Mouse (Mus musculus): ENCODE data around the gene Fgf13. TPM values are rescaled to one million over a fixed set of nuclear protein-coding genes. Genes with fewer than 3 reads are reported as not detected.

Gene Fgf13
- 18.1 and 22.4 TPM in 2 replicates for polyA plus RNA-seq (2014; fragmentation: Nextera tagmentation; extraction: Ambion mirVana)

DNA sequence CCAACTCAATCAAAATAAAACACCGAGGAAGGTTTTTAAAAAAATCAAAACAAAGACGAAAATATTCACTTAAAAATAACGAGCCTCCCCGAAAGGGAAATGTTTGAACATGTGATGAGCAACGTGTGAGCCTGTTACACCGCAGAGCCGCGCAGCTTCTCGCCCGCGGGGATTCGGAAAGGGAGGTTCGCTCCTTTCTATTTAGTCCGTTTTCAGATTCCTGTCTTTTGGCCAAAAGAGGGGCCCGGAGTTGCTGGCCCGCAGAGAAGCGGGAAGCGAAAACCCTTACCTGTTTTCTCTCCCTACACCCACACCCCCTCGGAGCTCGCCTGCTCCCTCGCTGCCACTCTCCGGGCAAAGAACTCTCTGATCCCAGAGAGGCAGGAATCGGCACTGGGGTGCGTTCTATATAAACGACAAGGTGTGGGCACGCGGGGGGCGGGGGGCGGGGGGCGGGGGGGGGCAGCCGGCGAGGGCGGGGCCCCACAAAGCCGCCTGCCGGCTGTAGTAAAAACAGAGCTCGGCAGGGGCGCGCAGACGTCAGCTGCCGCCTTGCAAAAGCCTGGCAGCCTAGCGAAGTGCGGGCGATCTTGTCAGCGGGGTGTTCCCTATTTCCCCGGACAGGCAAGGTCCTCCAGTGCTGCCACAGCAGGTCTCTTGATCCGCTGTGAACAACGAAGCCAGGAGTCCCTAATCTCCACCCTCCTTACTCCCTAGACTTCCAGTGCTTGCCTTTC is at the start of gene Fgf13:
Fgf13 (minus strand) TSS at position 377 of the 737 bp plus-strand sequence.
- Histone ChIP-seq H3K9ac (ENCODE audit: low read length) (peak within 1 kb of the TSS; percentile 63), H3K4me3 (ENCODE audit: low read depth, low read length) (peak within 1 kb of the TSS; percentile 45), H3K36me3 (ENCODE audit: control insufficient read depth, insufficient read depth, low read length) (no peaks in the 10 kb centered on the region), H3K27me3 (ENCODE audit: control insufficient read depth, insufficient read depth, low read length) (no peaks in the 10 kb centered on the region; the same call in 1 of the 2 replicates), H3K4me1 (replicated peaks; ENCODE audit: control insufficient read depth, insufficient read depth, low read length) (no peaks in the 10 kb centered on the region), H3K27ac (ENCODE audit: low read depth, low read length) (no peak within 1 kb of the TSS), H3K9me3 (ENCODE audit: control insufficient read depth, low read length) (no peaks in the 10 kb centered on the region), H3K4me2 (ENCODE audit: low read depth, low read length, severe bottlenecking) (peak within 1 kb of the TSS; percentile 61)
- 16% methylated on average over 33 of the region's 47 CpGs for WGBS
- DNase-seq (ENCODE audit: low spot score): peak; percentile 62
- peak; percentile 39; the same call in 1 of the 2 replicates for ATAC-seq (replicated peaks; ENCODE audit: low FRiP score)

- ATAC-seq (replicated peaks; ENCODE audit: low FRiP score): no peak
Measured at GRCm38 (mm10) chrX:59606535-59606934, 38.7 kb upstream of the Fgf13 start.

GRCm38 (mm10) chrX:59589050-59589449 is 21.2 kb upstream of the Fgf13 start:
- Histone ChIP-seq H3K9me3 (ENCODE audit: control insufficient read depth, low read length) (no peaks in the 10 kb centered on the region), H3K27ac (ENCODE audit: low read depth, low read length) (no peak overlapping the region), H3K36me3 (ENCODE audit: control insufficient read depth, insufficient read depth, low read length) (no peaks in the 10 kb centered on the region), H3K4me2 (ENCODE audit: low read depth, low read length, severe bottlenecking) (no peak overlapping the region), H3K9ac (ENCODE audit: low read length) (no peak overlapping the region), H3K4me3 (ENCODE audit: low read depth, low read length) (no peak overlapping the region), H3K27me3 (ENCODE audit: control insufficient read depth, insufficient read depth, low read length) (no peaks in the 10 kb centered on the region), H3K4me1 (replicated peaks; ENCODE audit: control insufficient read depth, insufficient read depth, low read length) (no peaks in the 10 kb centered on the region)
- no peak for DNase-seq (ENCODE audit: low spot score)
- 49% methylated on average over 5 of the region's 5 CpGs for WGBS
- no peak for ATAC-seq (replicated peaks; ENCODE audit: low FRiP score)

More at GRCm38 (mm10) chrX:59606535-59606934, 38.7 kb upstream of the Fgf13 start:
- Histone ChIP-seq H3K27ac (ENCODE audit: low read depth, low read length) (no peak overlapping the region), H3K9ac (ENCODE audit: low read length) (no peak overlapping the region), H3K9me3 (ENCODE audit: control insufficient read depth, low read length) (no peaks in the 10 kb centered on the region), H3K4me2 (ENCODE audit: low read depth, low read length, severe bottlenecking) (no peak overlapping the region), H3K4me1 (replicated peaks; ENCODE audit: control insufficient read depth, insufficient read depth, low read length) (no peaks in the 10 kb centered on the region), H3K4me3 (ENCODE audit: low read depth, low read length) (no peak overlapping the region), H3K27me3 (ENCODE audit: control insufficient read depth, insufficient read depth, low read length) (no peaks in the 10 kb centered on the region), H3K36me3 (ENCODE audit: control insufficient read depth, insufficient read depth, low read length) (no peaks in the 10 kb centered on the region)
- 66% methylated on average over 1 of the region's 1 CpGs for WGBS
- no peak for DNase-seq (ENCODE audit: low spot score)

- Histone ChIP-seq H3K4me1 (replicated peaks; ENCODE audit: control insufficient read depth, insufficient read depth, low read length) (no peaks in the 10 kb centered on the region), H3K9me3 (ENCODE audit: control insufficient read depth, low read length) (no peaks in the 10 kb centered on the region), H3K27ac (ENCODE audit: low read depth, low read length) (no peak overlapping the region), H3K27me3 (ENCODE audit: control insufficient read depth, insufficient read depth, low read length) (no peaks in the 10 kb centered on the region), H3K36me3 (ENCODE audit: control insufficient read depth, insufficient read depth, low read length) (no peaks in the 10 kb centered on the region), H3K4me2 (ENCODE audit: low read depth, low read length, severe bottlenecking) (no peak overlapping the region), H3K9ac (ENCODE audit: low read length) (no peak overlapping the region), H3K4me3 (ENCODE audit: low read depth, low read length) (no peak overlapping the region)
- 80% methylated on average over 11 of the region's 11 CpGs for WGBS
- DNase-seq (ENCODE audit: low spot score) (no peak), ATAC-seq (replicated peaks; ENCODE audit: low FRiP score) (no peak)
Measured at GRCm38 (mm10) chrX:59585508-59586186, 17.8 kb upstream of the Fgf13 start.

DNA sequence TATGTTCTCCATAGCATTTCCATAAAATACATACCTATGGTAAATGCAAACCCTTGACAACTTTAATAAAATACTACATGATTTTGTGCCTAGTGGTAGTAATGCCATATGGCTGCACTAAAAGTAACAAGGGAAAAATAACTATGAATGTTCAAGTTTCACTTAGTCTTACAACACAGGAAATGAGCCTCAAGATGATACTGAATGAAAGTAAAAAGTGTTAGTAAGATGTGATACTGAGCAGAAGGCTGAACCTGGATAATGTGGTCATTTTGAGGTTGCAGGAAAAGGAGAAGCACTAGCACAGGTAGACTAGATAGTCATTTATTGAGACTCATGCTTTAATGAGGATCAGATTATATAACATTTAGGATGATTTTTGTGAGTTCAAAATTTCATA is 16.2 kb upstream of the Fgf13 start:
- H3K4me2 ChIP-seq (ENCODE audit: low read depth, low read length, severe bottlenecking): no peak overlapping the region
- H3K9me3 ChIP-seq (ENCODE audit: control insufficient read depth, low read length): no peaks in the 10 kb centered on the region
- no peaks in the 10 kb centered on the region for H3K36me3 ChIP-seq (ENCODE audit: control insufficient read depth, insufficient read depth, low read length)
- no peak overlapping the region for H3K27ac ChIP-seq (ENCODE audit: low read depth, low read length)
- H3K27me3 ChIP-seq (ENCODE audit: control insufficient read depth, insufficient read depth, low read length): no peaks in the 10 kb centered on the region
- ATAC-seq (replicated peaks; ENCODE audit: low FRiP score): no peak
- H3K4me1 ChIP-seq (replicated peaks; ENCODE audit: control insufficient read depth, insufficient read depth, low read length): no peaks in the 10 kb centered on the region
- no peak for DNase-seq (ENCODE audit: low spot score)
- H3K9ac ChIP-seq (ENCODE audit: low read length): no peak overlapping the region
- H3K4me3 ChIP-seq (ENCODE audit: low read depth, low read length): no peak overlapping the region

DNA sequence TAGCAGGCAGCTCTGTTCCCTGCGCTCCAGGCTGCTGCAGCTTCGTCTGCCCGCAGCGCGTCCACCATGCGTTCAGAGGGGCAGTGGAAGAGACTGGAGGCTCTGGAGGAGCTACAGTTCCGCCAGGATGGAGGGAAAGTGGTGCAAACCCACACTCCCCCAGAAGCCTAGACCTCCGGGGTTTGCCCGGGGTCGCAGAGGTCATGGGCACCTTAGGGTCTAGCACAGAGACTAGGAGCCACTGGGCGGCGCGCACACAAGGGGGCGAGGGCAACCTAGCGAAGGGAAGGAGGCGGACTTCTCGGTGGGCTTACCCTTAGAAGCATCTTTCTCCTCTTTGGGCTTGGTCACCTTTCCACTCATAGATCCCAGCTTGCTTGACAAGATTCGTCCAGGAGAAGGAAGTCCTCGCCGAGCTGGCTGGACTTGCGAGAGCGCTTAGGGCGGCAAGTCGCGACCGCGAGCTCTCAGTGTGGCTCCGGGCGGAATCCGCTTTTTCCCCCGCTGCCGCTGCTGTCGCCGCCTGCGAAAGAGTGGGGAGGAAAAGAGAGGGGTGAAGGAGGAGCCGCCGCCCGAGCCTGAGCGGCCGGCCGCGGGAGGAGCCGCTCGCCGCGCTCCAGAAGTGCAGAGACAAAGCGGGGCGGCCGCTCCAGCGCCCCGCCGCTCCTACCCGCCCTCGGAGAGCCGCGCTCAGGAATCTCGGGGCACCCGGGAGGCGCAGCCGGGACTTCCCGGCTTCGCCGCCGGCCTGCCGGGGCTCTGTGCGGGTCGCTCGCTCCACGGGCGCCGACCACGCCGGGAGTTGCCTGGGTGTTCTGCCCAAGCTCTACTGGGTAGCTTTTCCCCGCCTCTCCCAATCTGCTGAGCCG is 811 bp downstream of the Fgf13 start:
- Histone ChIP-seq H3K9ac (ENCODE audit: low read length) (peak overlapping the region; percentile 63), H3K36me3 (ENCODE audit: control insufficient read depth, insufficient read depth, low read length) (no peaks in the 10 kb centered on the region), H3K27ac (ENCODE audit: low read depth, low read length) (no peak overlapping the region), H3K9me3 (ENCODE audit: control insufficient read depth, low read length) (no peaks in the 10 kb centered on the region), H3K27me3 (ENCODE audit: control insufficient read depth, insufficient read depth, low read length) (no peaks in the 10 kb centered on the region; the same call in 1 of the 2 replicates), H3K4me1 (replicated peaks; ENCODE audit: control insufficient read depth, insufficient read depth, low read length) (no peaks in the 10 kb centered on the region), H3K4me3 (ENCODE audit: low read depth, low read length) (peak overlapping the region; percentile 45), H3K4me2 (ENCODE audit: low read depth, low read length, severe bottlenecking) (peak overlapping the region; percentile 61)
- DNase-seq (ENCODE audit: low spot score): peak; percentile 73
- 24% methylated on average over 55 of the region's 75 CpGs for WGBS
- peak; percentile 67 for ATAC-seq (replicated peaks; ENCODE audit: low FRiP score)

GRCm38 (mm10) chrX:59566017-59566679 is 1.7 kb downstream of the Fgf13 start:
- Histone ChIP-seq H3K27me3 (ENCODE audit: control insufficient read depth, insufficient read depth, low read length) (no peaks in the 10 kb centered on the region; the same call in 1 of the 2 replicates), H3K4me3 (ENCODE audit: low read depth, low read length) (peak overlapping the region; percentile 45), H3K9me3 (ENCODE audit: control insufficient read depth, low read length) (no peaks in the 10 kb centered on the region), H3K27ac (ENCODE audit: low read depth, low read length) (no peak overlapping the region), H3K4me1 (replicated peaks; ENCODE audit: control insufficient read depth, insufficient read depth, low read length) (no peaks in the 10 kb centered on the region), H3K36me3 (ENCODE audit: control insufficient read depth, insufficient read depth, low read length) (no peaks in the 10 kb centered on the region), H3K4me2 (ENCODE audit: low read depth, low read length, severe bottlenecking) (peak overlapping the region; percentile 61), H3K9ac (ENCODE audit: low read length) (peak overlapping the region; percentile 63)
- WGBS: 27% methylated on average over 18 of the region's 18 CpGs
- peak; percentile 68 for DNase-seq (ENCODE audit: low spot score)
- ATAC-seq (replicated peaks; ENCODE audit: low FRiP score): peak; percentile 58

GRCm38 (mm10) chrX:59547931-59548330 is 19.9 kb downstream of the Fgf13 start:
- Histone ChIP-seq H3K4me1 (replicated peaks; ENCODE audit: control insufficient read depth, insufficient read depth, low read length) (no peaks in the 10 kb centered on the region), H3K4me3 (ENCODE audit: low read depth, low read length) (no peak overlapping the region), H3K27me3 (ENCODE audit: control insufficient read depth, insufficient read depth, low read length) (no peaks in the 10 kb centered on the region), H3K27ac (ENCODE audit: low read depth, low read length) (no peak overlapping the region), H3K36me3 (ENCODE audit: control insufficient read depth, insufficient read depth, low read length) (no peaks in the 10 kb centered on the region), H3K9me3 (ENCODE audit: control insufficient read depth, low read length) (no peaks in the 10 kb centered on the region), H3K9ac (ENCODE audit: low read length) (no peak overlapping the region), H3K4me2 (ENCODE audit: low read depth, low read length, severe bottlenecking) (no peak overlapping the region)
- DNase-seq (ENCODE audit: low spot score): no peak
- WGBS: 90% methylated on average over 2 of the region's 2 CpGs
- ATAC-seq (replicated peaks; ENCODE audit: low FRiP score): no peak
